Mouse (Mus musculus) MEL (cell line): ENCODE measurements around the gene Paics.

Source experiments
- CHD1 ChIP-seq: IDR thresholded peaks from 2 replicates; pipeline ENCODE4 v1.6.1; 2012; ENCODE audit warnings: low read depth, mild to moderate bottlenecking, inconsistent platforms, low read length, improper control_type of control experiment
- ELF1 ChIP-seq: IDR thresholded peaks from 2 replicates; pipeline ENCODE4 v1.6.1; 2014; ENCODE audit warnings: low read depth, mild to moderate bottlenecking, inconsistent platforms, low read length, improper control_type of control experiment, moderate library complexity
- GATA1 ChIP-seq: IDR thresholded peaks from 2 replicates; pipeline ENCODE4 v1.6.1; 2011; ENCODE audit warnings: low read depth, low read length, improper control_type of control experiment

DNA sequence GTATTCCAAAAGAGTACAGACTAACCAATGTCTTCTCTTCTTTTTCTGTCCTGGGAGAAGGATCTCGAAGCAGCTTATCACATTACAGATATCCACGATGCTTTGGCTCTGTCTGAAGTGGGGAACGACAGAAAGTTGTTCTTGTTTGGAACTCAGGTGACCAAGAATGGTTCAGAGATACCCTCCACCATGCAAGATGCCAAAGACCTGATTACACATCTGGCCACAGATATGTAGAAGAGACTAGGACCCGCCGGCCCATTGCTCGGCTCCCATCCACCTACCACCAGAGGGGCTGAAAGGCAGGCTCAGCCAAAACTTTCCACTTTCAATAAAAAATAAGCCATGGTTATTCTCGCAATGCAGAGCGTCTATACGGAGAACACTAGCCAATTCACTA, 59.2 kb downstream of the Paics start:
- TF ChIP-seq GATA1 (no peak), CHD1 (no peak), ELF1 (no peak)
